Mouse (Mus musculus) lung, embryonic 16.5 days (tissue): ENCODE measurements at regions not wholly inside any gene's neighbourhood (a gene's known extent, or its start where the extent isn't known, plus 50 kb on each side); places are given as distances from the start of the nearest gene placed in this dataset.
A peak's percentile ranks its signal among the peaks of the same experiment; 100 is the strongest.

ENCODE experiments used
- ATAC-seq: fragments of 200-750 bp; cut with Nextera tagmentation; 2 replicates; pipeline ENCODE4 v1.8.0; 2017; ENCODE audit warnings: low read depth, mild to moderate bottlenecking, moderate library complexity
- H3K27ac ChIP-seq: fragments of 300-500 bp; sonication (generic); 2 replicates; pipeline ENCODE4 v1.5.1; 2014; ENCODE audit warnings: mild to moderate bottlenecking, control low read depth, low read length
- H3K27me3 ChIP-seq: fragments of 300-500 bp; sonication (generic); 2 replicates; pipeline ENCODE4 v1.6.1; 2014; ENCODE audit warnings: low read depth, low read length, mixed read lengths; ENCODE audit not compliant: control insufficient read depth, insufficient read depth
- H3K36me3 ChIP-seq: fragments of 300-500 bp; sonication (generic); 2 replicates; pipeline ENCODE4 v1.6.1; 2014; ENCODE audit warnings: low read length; ENCODE audit not compliant: control insufficient read depth, insufficient read depth
- H3K4me1 ChIP-seq: fragments of 300-500 bp; sonication (generic); replicated peaks from 2 replicates; pipeline ENCODE4 v1.6.1; 2014; ENCODE audit warnings: low read length, mixed read lengths; ENCODE audit not compliant: control insufficient read depth, insufficient read depth
- H3K4me2 ChIP-seq: fragments of 300-500 bp; sonication (generic); 2 replicates; pipeline ENCODE4 v1.6.1; 2014; ENCODE audit warnings: low read depth, low read length, control low read depth
- H3K4me3 ChIP-seq: fragments of 300-500 bp; sonication (generic); 2 replicates; pipeline ENCODE4 v1.5.1; 2014; ENCODE audit warnings: mild to moderate bottlenecking, low read length, control low read depth
- H3K9ac ChIP-seq: fragments of 300-500 bp; sonication (generic); 2 replicates; pipeline ENCODE4 v1.6.1; 2014; ENCODE audit warnings: low read length, control low read depth
- H3K9me3 ChIP-seq: fragments of 300-500 bp; sonication (generic); 2 replicates; pipeline ENCODE4 v1.6.1; 2016; ENCODE audit warnings: low read length; ENCODE audit not compliant: control insufficient read depth
- WGBS: fragments of 180-500 bp; shearing (Covaris S2); extraction: QIAGEN DNeasy Blood & Tissue Kit; methylation state at CpG from one replicate; pipeline ENCODE4 v1.1.7; 2014; 5-methylcytosine and 5-hydroxymethylcytosine counted together

DNA sequence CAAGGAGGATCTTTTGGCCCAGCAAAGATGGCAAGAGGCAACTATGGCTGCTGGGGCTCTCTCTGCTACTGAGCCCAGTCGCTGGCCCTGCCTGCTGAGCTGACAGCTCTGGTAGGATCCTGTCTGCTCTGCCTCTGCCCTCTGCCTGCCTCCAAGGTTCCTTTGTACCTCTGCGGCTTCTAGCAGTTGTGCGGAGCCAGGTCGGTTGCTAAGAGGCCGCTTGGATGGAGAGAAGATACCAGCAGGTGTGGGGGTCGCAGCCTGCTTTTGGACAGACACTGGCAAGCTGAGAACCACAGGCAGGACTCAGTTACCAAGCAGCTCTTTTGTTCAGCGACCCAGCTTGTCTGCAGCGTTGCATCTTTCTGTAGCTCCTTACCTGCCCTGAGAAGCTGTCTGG is 337.6 kb downstream of the Mex3b start:
- WGBS = 52% methylated on average over 8 of the region's 8 CpGs
- ATAC-seq = no peak
- H3K4me1 ChIP-seq = peaks cover 12% of the 10 kb centered on the region
- no peaks in the 10 kb centered on the region for H3K9me3 ChIP-seq
- no peaks in the 10 kb centered on the region for H3K27me3 ChIP-seq
- H3K4me3 ChIP-seq = no peak overlapping the region
- H3K36me3 ChIP-seq = no peaks in the 10 kb centered on the region
- H3K9ac ChIP-seq = no peak overlapping the region
- H3K27ac ChIP-seq = no peak overlapping the region
- H3K4me2 ChIP-seq = no peak overlapping the region

DNA sequence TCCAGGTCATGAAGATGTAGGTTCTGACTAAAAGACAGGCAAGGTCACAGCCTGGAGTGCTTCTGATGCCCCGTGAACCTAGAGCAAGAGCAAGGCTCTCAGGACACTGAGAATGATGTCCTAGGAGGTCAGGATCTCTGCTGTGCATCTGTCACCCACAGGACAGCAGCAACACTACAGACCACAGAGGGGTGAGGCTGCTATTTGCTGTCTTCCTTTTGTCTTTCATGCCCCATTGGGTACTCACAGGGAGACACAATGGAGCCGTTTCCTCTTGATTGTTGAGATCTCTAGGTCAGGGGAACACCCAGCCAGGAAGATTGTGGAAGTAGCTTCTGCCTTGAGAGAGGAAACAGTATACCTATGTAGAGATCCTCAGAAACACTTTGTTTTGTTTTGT is 339.9 kb downstream of the Mex3b start:
- no peak overlapping the region for H3K4me2 ChIP-seq
- H3K4me1 ChIP-seq = peaks cover 7% of the 10 kb centered on the region; the same call in 1 of the 2 replicates
- no peak overlapping the region for H3K4me3 ChIP-seq
- 63% methylated on average over 2 of the region's 2 CpGs for WGBS
- H3K9ac ChIP-seq = no peak overlapping the region
- ATAC-seq = no peak
- no peaks in the 10 kb centered on the region for H3K27me3 ChIP-seq
- no peak overlapping the region for H3K27ac ChIP-seq
- H3K36me3 ChIP-seq = no peaks in the 10 kb centered on the region
- H3K9me3 ChIP-seq = no peaks in the 10 kb centered on the region

DNA sequence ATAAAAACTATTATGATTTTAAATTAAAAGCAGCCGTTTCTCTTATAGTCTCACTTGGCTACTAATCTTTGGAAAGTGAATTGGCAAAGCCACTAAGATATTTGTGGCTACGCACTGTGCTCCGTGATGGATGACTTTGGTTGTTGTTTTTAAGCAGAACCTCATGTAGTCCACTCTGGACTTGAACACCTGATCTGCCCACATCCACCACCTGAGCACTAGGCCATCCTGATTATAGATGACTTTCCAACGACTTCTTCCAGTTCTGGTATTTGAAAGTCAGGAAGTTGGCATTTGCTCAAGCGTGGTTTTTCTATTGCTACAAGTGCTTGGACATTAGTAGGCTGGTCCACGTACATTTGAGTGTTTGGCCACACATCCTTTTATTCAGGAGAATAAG is 344.5 kb downstream of the Mex3b start:
- Histone ChIP-seq H3K27me3 (no peaks in the 10 kb centered on the region), H3K4me2 (no peak overlapping the region), H3K36me3 (no peaks in the 10 kb centered on the region), H3K4me3 (no peak overlapping the region), H3K9ac (no peak overlapping the region), H3K27ac (no peak overlapping the region), H3K9me3 (no peaks in the 10 kb centered on the region), H3K4me1 (no peaks in the 10 kb centered on the region)
- 61% methylated on average over 6 of the region's 6 CpGs for WGBS
- no peak for ATAC-seq

DNA sequence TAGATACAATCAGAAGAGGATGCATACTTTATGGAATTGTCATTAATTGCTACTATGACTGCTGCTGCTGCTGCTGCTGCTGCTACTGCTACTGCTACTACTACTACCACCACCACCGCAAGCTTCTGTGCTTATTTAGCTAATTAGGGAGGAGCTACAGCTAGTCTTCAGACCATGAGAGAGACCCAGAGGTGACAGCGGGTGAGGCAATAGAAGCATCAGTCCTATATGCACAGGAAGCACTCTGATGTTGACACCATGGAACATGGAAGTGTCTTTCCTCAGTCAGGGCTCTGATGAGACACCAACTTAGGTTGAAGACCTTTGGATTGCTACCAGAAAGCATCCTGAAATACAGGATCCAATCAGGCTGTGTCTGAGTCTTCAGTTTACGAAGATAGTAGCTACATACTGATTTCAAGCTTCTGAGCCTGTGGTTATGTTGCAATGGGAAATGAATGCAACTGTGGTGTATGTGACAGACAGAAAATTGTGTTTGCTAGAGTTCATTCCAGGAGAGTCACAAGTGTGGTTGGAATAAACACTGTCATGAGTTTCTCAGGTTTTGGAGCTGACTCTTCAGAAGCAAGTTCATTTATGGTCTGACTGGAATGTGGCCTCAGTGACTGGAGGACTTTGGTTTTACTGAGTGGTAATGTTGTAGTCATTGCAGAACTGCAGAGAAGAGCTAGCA is 355.0 kb downstream of the Mex3b start:
- WGBS = 77% methylated on average over 3 of the region's 3 CpGs
- H3K36me3 ChIP-seq = no peaks in the 10 kb centered on the region

DNA sequence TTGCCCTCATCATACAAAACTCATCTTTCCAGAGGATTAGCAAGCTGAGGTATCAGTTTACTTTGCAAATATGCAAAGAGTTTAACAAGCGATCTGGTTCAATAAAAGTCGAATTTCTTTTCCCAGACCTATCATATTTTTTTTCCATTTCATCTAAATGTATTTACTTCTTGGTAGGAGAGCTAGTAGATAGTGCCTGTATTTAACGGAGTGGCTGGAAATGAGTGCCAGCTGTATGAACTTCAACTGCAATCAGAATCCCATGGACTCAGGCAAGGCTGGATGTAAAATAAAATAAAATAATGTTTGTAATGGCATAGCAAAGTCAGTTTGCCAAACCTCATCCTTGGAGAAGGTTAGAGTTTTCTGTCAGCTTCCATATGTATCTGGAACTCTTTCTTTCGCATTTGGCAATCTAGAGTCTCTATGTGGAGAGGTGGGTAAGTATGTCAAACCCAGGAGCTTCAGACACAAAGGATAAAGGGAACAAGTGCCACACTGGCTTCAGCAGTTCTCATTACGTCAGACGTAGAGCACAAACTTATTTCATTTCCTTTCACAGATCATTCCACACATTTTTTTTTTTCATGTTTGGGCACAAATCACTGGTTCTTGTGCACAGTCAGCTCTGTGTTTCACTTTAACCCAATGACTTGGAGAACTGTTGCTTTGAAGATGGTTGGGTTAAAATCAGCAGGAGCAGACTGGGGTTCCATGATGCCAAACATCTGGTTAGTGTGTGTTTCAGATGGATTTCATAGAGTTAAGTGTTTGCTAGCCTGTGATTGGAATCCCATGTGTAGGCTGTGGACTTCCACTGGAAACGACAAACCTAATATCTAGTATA is 357.2 kb upstream of the Tmc3 start:
- no peaks in the 10 kb centered on the region; the same call in 1 of the 2 replicates for H3K9me3 ChIP-seq
- 50% methylated on average over 7 of the region's 7 CpGs for WGBS
- no peaks in the 10 kb centered on the region for H3K36me3 ChIP-seq
- peaks cover 10% of the 10 kb centered on the region; the same call in 1 of the 2 replicates for H3K4me1 ChIP-seq
- H3K27ac ChIP-seq = no peak overlapping the region
- H3K27me3 ChIP-seq = no peaks in the 10 kb centered on the region
- H3K4me3 ChIP-seq = no peak overlapping the region
- H3K9ac ChIP-seq = no peak overlapping the region
- ATAC-seq = no peak
- no peak overlapping the region for H3K4me2 ChIP-seq

More for the DNA sequence above, 355.0 kb downstream of the Mex3b start:
- Histone ChIP-seq H3K27me3 (no peaks in the 10 kb centered on the region), H3K9me3 (no peaks in the 10 kb centered on the region), H3K4me1 (no peaks in the 10 kb centered on the region), H3K27ac (no peak overlapping the region), H3K4me3 (no peak overlapping the region), H3K9ac (no peak overlapping the region), H3K4me2 (no peak overlapping the region)
- ATAC-seq = no peak

DNA sequence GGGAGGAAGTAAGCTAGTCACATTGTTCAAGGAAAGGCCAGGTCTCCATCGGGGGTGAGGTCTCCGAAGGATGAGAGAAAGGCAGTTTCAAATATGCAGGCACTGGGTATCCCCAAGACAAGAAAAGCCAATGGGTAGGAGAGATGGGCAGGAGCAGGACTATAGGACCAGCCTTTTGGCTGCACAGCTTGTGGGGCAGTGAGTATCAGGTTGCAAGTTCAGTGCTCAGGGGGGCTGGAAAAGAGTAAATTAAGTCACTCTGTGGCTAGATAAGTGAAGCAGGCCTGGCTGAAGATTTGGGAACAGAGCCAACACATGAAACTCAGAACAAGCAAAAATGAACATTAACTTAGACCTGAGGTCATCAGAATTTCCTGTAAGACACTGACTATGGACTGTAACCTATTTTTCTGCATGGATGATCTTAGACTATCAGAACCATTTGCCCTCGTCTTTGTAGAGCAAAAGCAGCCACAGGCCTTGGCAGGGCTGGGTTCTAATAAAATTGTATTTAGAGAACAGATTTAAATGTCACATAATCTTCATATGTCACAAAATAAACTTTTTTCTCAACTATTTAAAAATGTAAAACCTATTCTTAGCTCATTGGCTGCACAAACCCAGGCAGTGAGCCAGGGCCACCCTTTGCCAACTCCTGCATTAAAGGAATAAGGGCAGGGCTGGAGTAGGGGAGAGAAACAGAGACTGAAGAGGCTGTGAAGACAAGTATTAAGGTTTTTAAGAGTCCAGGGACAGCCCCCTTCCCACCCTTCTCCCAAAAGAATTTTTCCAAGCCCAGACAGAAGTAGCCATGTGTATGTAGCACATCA is 354.0 kb upstream of the Tmc3 start:
- Histone ChIP-seq H3K27ac (peak overlapping the region; percentile 42; the same call in 1 of the 2 replicates), H3K9me3 (no peaks in the 10 kb centered on the region; the same call in 1 of the 2 replicates), H3K4me2 (no peak overlapping the region), H3K27me3 (no peaks in the 10 kb centered on the region), H3K9ac (no peak overlapping the region), H3K4me3 (no peak overlapping the region), H3K4me1 (peaks cover 10% of the 10 kb centered on the region; the same call in 1 of the 2 replicates), H3K36me3 (no peaks in the 10 kb centered on the region)
- peak; percentile 77 for ATAC-seq
- WGBS = 46% methylated on average over 3 of the region's 3 CpGs

DNA sequence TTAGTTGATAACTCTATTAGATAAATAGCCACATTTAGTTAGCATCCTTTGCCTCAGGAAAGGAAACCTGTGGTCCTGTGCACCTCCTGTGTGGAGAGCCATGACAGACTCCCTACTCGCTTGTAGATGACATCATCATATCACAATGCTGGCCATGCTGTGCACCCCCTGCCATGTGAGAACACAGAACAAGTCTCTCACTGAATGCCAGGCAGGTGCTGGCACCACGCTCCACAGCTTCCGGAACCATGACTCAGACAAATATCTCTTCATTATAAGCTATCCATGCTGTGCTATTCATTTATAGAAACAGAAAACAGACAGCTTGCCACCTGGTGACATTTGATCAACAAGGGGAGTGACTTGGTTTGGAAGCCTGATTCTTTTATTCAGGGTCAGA is 349.1 kb upstream of the Tmc3 start:
- Histone ChIP-seq H3K4me2 (no peak overlapping the region), H3K9ac (no peak overlapping the region), H3K27ac (no peak overlapping the region), H3K4me3 (no peak overlapping the region), H3K4me1 (peaks cover 3% of the 10 kb centered on the region; the same call in 1 of the 2 replicates), H3K9me3 (no peaks in the 10 kb centered on the region), H3K36me3 (no peaks in the 10 kb centered on the region), H3K27me3 (no peaks in the 10 kb centered on the region)
- no peak for ATAC-seq
- WGBS = 73% methylated on average over 3 of the region's 3 CpGs

DNA sequence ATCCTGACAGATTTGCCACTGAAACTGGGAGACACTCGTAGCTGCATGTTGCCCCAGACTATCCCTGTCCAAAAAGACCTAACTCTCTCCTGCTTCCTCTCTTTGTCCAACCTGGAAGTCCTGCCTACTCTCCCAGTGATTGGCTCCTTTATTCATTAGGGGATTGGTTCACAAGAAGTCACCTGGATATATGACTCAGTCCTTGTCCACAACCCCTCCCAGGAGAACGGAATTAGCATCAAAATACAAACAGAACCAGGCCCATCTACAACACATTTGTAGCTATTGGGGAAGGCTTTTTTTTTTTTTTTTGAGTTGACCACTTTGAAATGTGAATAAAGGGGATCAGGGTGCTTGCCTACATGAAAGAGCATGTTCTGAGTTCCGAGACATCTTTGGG is 347.4 kb upstream of the Tmc3 start:
- WGBS = 80% methylated on average over 3 of the region's 3 CpGs
- no peak for ATAC-seq
- H3K27me3 ChIP-seq = no peaks in the 10 kb centered on the region

DNA sequence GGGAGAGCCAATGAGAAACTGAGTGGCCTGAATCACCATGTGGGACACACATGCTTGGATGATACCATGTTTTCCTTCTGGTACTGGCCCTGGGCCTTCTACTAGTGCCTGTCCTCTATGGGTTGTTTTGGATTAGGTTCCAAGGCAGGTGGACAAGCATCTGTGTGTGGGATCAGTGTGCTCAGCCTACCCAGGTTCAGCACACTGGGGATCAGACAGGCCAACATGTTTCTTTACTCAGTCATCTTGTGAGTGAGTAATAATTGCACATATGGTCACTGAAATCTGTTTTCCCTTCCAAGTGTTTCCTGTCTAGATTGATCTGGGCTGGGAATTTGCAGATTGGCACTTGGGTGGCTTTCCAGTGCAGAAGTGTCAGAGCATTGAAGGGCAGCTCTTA is 346.6 kb upstream of the Tmc3 start:
- H3K9ac ChIP-seq = no peak overlapping the region
- no peaks in the 10 kb centered on the region for H3K36me3 ChIP-seq
- H3K27me3 ChIP-seq = no peaks in the 10 kb centered on the region
- no peak overlapping the region for H3K27ac ChIP-seq
- no peaks in the 10 kb centered on the region for H3K9me3 ChIP-seq
- H3K4me1 ChIP-seq = no peaks in the 10 kb centered on the region
- no peak for ATAC-seq
- no peak overlapping the region for H3K4me3 ChIP-seq
- no peak overlapping the region for H3K4me2 ChIP-seq

More for the DNA sequence above, 347.4 kb upstream of the Tmc3 start:
- Histone ChIP-seq H3K4me3 (no peak overlapping the region), H3K36me3 (no peaks in the 10 kb centered on the region), H3K4me1 (no peaks in the 10 kb centered on the region), H3K4me2 (no peak overlapping the region), H3K27ac (no peak overlapping the region), H3K9me3 (no peaks in the 10 kb centered on the region), H3K9ac (no peak overlapping the region)
